Mouse (Mus musculus) c-Kit-positive CD71-positive TER-119-positive erythroid progenitor cells, embryonic 14.5 days (primary cell): ENCODE results near the gene Ppfia1.

Experiments
- DNase-seq: peaks from one replicate; pipeline ENCODE4 v3.0.0-alpha.2; 2013; ENCODE audit warnings: low spot score

Gene Ppfia1

DNA sequence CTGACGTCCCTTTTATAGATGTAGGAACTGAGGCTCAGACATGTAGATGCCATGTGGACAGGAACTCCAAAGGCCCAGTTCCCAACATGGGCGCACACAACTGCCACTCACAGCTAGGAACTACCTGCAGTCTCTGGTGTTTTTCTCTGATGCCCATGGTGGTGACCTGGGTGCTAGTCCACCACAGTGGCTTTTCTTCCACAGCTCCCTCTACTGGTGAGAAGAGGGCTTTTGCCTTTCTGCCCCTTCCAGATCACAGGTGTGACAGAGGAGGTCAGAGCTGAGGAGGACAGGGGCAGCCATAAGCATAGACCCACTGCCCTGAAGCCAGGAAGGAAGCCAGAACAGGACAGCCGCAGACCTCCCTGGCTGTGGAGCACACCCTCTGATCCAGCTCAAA is 126.1 kb downstream of the Ppfia1 start:
- no peak for DNase-seq
